ENCODE assay signal across 29 mouse cellular contexts in genomic region chr17:8961097-8961496, GRCm38 (mm10). TPM values are rescaled to one million over a fixed set of nuclear protein-coding genes. Genes with fewer than 3 reads are reported as not detected.
DNase-seq lines count a peak whose midpoint lies in the region; ATAC-seq and TF ChIP-seq lines count a peak whose summit lies in the region.
"Had no signal": no experiment of that assay in that cellular context is flagged by ENCODE, and none has a peak within 500 bp of the region (broad histone marks: within the 10 kb centered on the region; RNA-seq: fewer than 3 reads in every experiment).

No protein-coding gene starts in this region.

- H3K4me3 ChIP-seq in forebrain, embryonic 13.5 days, result no peak overlapping the region
- no peak overlapping the region for H3K4me3 ChIP-seq in forebrain, embryonic 10.5 days
- no peak overlapping the region for H3K4me3 ChIP-seq in midbrain, embryonic 14.5 days (replicated peaks; ENCODE audit: low read depth, low read length)
- H3K4me3 ChIP-seq in midbrain, embryonic 13.5 days (replicated peaks), result no peak overlapping the region
- H3K4me3 ChIP-seq in forebrain, embryonic 14.5 days (ENCODE audit: low read depth, low read length), result no peak overlapping the region
- H3K4me3 ChIP-seq in forebrain, embryonic 16.5 days (replicated peaks; ENCODE audit: low read length), result no peak overlapping the region
- H3K4me3 ChIP-seq in layer of hippocampus, adult 2 months, result no peak overlapping the region
- H3K4me3 ChIP-seq: embryonic facial prominence, embryonic 12.5 days; embryonic facial prominence, embryonic 15.5 days; heart, adult 2 months; heart, embryonic 10.5 days; heart, embryonic 13.5 days had no signal

- 57% methylated on average over 5 of the region's 5 CpGs for WGBS in forebrain, embryonic 13.5 days
- WGBS in forebrain, embryonic 10.5 days, result 95% methylated on average over 5 of the region's 5 CpGs
- WGBS in midbrain, embryonic 14.5 days, result 68% methylated on average over 5 of the region's 5 CpGs
- 72% methylated on average over 5 of the region's 5 CpGs for WGBS in midbrain, embryonic 13.5 days
- 42% methylated on average over 5 of the region's 5 CpGs for WGBS in forebrain, embryonic 14.5 days
- 33% methylated on average over 5 of the region's 5 CpGs for WGBS in forebrain, embryonic 16.5 days

- ATAC-seq in forebrain, embryonic 13.5 days, result peak; percentile 79
- ATAC-seq in midbrain, embryonic 14.5 days (ENCODE audit: low FRiP score, low TSS enrichment), result no peak
- ATAC-seq in midbrain, embryonic 13.5 days, result no peak
- peak; percentile 84 for ATAC-seq in forebrain, embryonic 14.5 days
- peak; percentile 64; the same call in 1 of the 2 replicates for ATAC-seq in forebrain, embryonic 16.5 days
- ATAC-seq: CD4-positive, CD25-positive, alpha-beta regulatory T cell, adult 4 months; hindbrain, postnatal 0 days; inflammation-experienced regulatory T-cells, adult 6 months had no signal

- no peak for TF ChIP-seq CTCF in layer of hippocampus, adult 2 months (conservative IDR thresholded peaks at IDR 0.05)

- peaks cover 14% of the 10 kb centered on the region for H3K36me3 ChIP-seq in forebrain, embryonic 13.5 days (ENCODE audit: poor library complexity, severe bottlenecking)
- no peaks in the 10 kb centered on the region for H3K36me3 ChIP-seq in forebrain, embryonic 10.5 days (replicated peaks)
- H3K36me3 ChIP-seq in midbrain, embryonic 14.5 days (ENCODE audit: control insufficient read depth, insufficient read depth, low read length), result peaks cover 25% of the 10 kb centered on the region
- peaks cover 32% of the 10 kb centered on the region for H3K36me3 ChIP-seq in midbrain, embryonic 13.5 days
- peaks cover 39% of the 10 kb centered on the region; the same call in 1 of the 2 replicates for H3K36me3 ChIP-seq in forebrain, embryonic 14.5 days (ENCODE audit: control insufficient read depth, insufficient read depth, low read length)
- H3K36me3 ChIP-seq in forebrain, embryonic 16.5 days (ENCODE audit: control insufficient read depth, insufficient read depth), result peaks cover 2% of the 10 kb centered on the region; the same call in 1 of the 2 replicates
- H3K36me3 ChIP-seq: embryonic facial prominence, embryonic 12.5 days; embryonic facial prominence, embryonic 15.5 days; heart, embryonic 10.5 days; heart, embryonic 13.5 days had no signal

- no peak for DNase-seq in forebrain, embryonic 10.5 days (ENCODE audit: extremely low spot score, low spot score)
- peak; percentile 24 for DNase-seq in midbrain, embryonic 14.5 days
- peak; percentile 83 for DNase-seq in forebrain, embryonic 14.5 days (ENCODE audit: low spot score)
- no peak for DNase-seq in layer of hippocampus, adult 2 months (ENCODE audit: low spot score in 2 of 2)
- no peak for DNase-seq in heart, postnatal 4 days
- DNase-seq: adrenal gland, adult 2 months; adrenal gland, postnatal 14 days; cerebellum, adult 11-12 months; cerebellum, adult 8-10 months; cerebellum, postnatal 10 days; cerebellum, postnatal 36 days; embryo, embryonic 11 days; gastrocnemius, postnatal 10 days; gastrocnemius, postnatal 36 days; heart, adult 2 months; heart, postnatal 14 days; kidney, adult 11 months had no signal

- no peak overlapping the region for H3K9ac ChIP-seq in forebrain, embryonic 13.5 days
- H3K9ac ChIP-seq in midbrain, embryonic 14.5 days (replicated peaks; ENCODE audit: low read length), result no peak overlapping the region
- no peak overlapping the region for H3K9ac ChIP-seq in midbrain, embryonic 13.5 days (replicated peaks)
- H3K9ac ChIP-seq in forebrain, embryonic 14.5 days (ENCODE audit: low read length), result no peak overlapping the region
- no peak overlapping the region for H3K9ac ChIP-seq in forebrain, embryonic 16.5 days (replicated peaks; ENCODE audit: low read depth, low read length)
- H3K9ac ChIP-seq: embryonic facial prominence, embryonic 12.5 days; embryonic facial prominence, embryonic 15.5 days; heart, embryonic 13.5 days; hindbrain, embryonic 14.5 days had no signal

- H3K4me1 ChIP-seq in forebrain, embryonic 13.5 days, result peaks cover 27% of the 10 kb centered on the region
- H3K4me1 ChIP-seq in forebrain, embryonic 10.5 days, result peaks cover 17% of the 10 kb centered on the region
- H3K4me1 ChIP-seq in midbrain, embryonic 14.5 days (ENCODE audit: control insufficient read depth, insufficient read depth, low read length), result peaks cover 9% of the 10 kb centered on the region; the same call in 1 of the 2 replicates
- H3K4me1 ChIP-seq in midbrain, embryonic 13.5 days (replicated peaks), result peaks cover 17% of the 10 kb centered on the region
- H3K4me1 ChIP-seq in forebrain, embryonic 14.5 days (ENCODE audit: control insufficient read depth, insufficient read depth, low read length), result peaks cover 14% of the 10 kb centered on the region; the same call in 1 of the 2 replicates
- peaks cover 10% of the 10 kb centered on the region for H3K4me1 ChIP-seq in forebrain, embryonic 16.5 days (replicated peaks; ENCODE audit: control insufficient read depth, insufficient read depth, low read length)
- H3K4me1 ChIP-seq: embryonic facial prominence, embryonic 12.5 days; embryonic facial prominence, embryonic 15.5 days; heart, embryonic 10.5 days had no signal

- no peaks in the 10 kb centered on the region for H3K9me3 ChIP-seq in forebrain, embryonic 13.5 days (replicated peaks)
- no peaks in the 10 kb centered on the region for H3K9me3 ChIP-seq in forebrain, embryonic 10.5 days
- H3K9me3 ChIP-seq in midbrain, embryonic 14.5 days (ENCODE audit: control insufficient read depth, low read length), result no peaks in the 10 kb centered on the region
- no peaks in the 10 kb centered on the region for H3K9me3 ChIP-seq in midbrain, embryonic 13.5 days
- H3K9me3 ChIP-seq in forebrain, embryonic 14.5 days (replicated peaks; ENCODE audit: control insufficient read depth, low read length), result no peaks in the 10 kb centered on the region
- H3K9me3 ChIP-seq in forebrain, embryonic 16.5 days (ENCODE audit: control insufficient read depth, low read length), result no peaks in the 10 kb centered on the region
- H3K9me3 ChIP-seq: embryonic facial prominence, embryonic 12.5 days; embryonic facial prominence, embryonic 15.5 days; heart, embryonic 10.5 days; heart, embryonic 13.5 days had no signal

- no peak overlapping the region for H3K4me2 ChIP-seq in forebrain, embryonic 13.5 days
- no peak overlapping the region for H3K4me2 ChIP-seq in midbrain, embryonic 14.5 days (ENCODE audit: low read length)
- no peak overlapping the region for H3K4me2 ChIP-seq in midbrain, embryonic 13.5 days (replicated peaks)
- H3K4me2 ChIP-seq in forebrain, embryonic 14.5 days (ENCODE audit: low read length), result no peak overlapping the region
- no peak overlapping the region for H3K4me2 ChIP-seq in forebrain, embryonic 16.5 days (ENCODE audit: low read length)
- H3K4me2 ChIP-seq: embryonic facial prominence, embryonic 12.5 days; embryonic facial prominence, embryonic 15.5 days; heart, embryonic 13.5 days; hindbrain, embryonic 14.5 days had no signal

- peak overlapping the region; percentile 46; the same call in 1 of the 2 replicates for H3K27ac ChIP-seq in forebrain, embryonic 13.5 days
- no peak overlapping the region for H3K27ac ChIP-seq in forebrain, embryonic 10.5 days
- no peak overlapping the region for H3K27ac ChIP-seq in midbrain, embryonic 14.5 days (replicated peaks; ENCODE audit: low read depth, low read length)
- no peak overlapping the region for H3K27ac ChIP-seq in midbrain, embryonic 13.5 days
- H3K27ac ChIP-seq in forebrain, embryonic 14.5 days (ENCODE audit: low read depth, low read length), result peak overlapping the region; percentile 46; the same call in 1 of the 2 replicates
- H3K27ac ChIP-seq in forebrain, embryonic 16.5 days (ENCODE audit: low read length), result no peak overlapping the region
- no peak overlapping the region for H3K27ac ChIP-seq in layer of hippocampus, adult 2 months
- H3K27ac ChIP-seq: embryonic facial prominence, embryonic 12.5 days; embryonic facial prominence, embryonic 15.5 days; heart, adult 2 months; heart, embryonic 10.5 days; heart, embryonic 13.5 days; hindbrain, embryonic 14.5 days; hindbrain, postnatal 0 days had no signal

- no peaks in the 10 kb centered on the region for H3K27me3 ChIP-seq in forebrain, embryonic 13.5 days
- H3K27me3 ChIP-seq in forebrain, embryonic 10.5 days (ENCODE audit: poor library complexity, severe bottlenecking), result no peaks in the 10 kb centered on the region
- H3K27me3 ChIP-seq in midbrain, embryonic 14.5 days (ENCODE audit: control insufficient read depth, insufficient read depth, low read length), result no peaks in the 10 kb centered on the region
- H3K27me3 ChIP-seq in midbrain, embryonic 13.5 days, result no peaks in the 10 kb centered on the region
- H3K27me3 ChIP-seq in forebrain, embryonic 14.5 days (replicated peaks; ENCODE audit: control insufficient read depth, insufficient read depth, low read length), result no peaks in the 10 kb centered on the region
- no peaks in the 10 kb centered on the region for H3K27me3 ChIP-seq in forebrain, embryonic 16.5 days (replicated peaks; ENCODE audit: control insufficient read depth, insufficient read depth, low read length)
- H3K27me3 ChIP-seq: embryonic facial prominence, embryonic 12.5 days; embryonic facial prominence, embryonic 15.5 days; heart, embryonic 13.5 days had no signal

RNA-seq across cellular contexts. Expression of gene 1700010I14Rik, which starts 27.0 kb away (rescaled TPM):
- polyA plus RNA-seq in forebrain, embryonic 13.5 days (2015; fragmentation: Nextera tagmentation; extraction: Ambion mirVana), result 2.1 and 2.4 TPM in 2 replicates
- 2.8 and 3.1 TPM in 2 replicates for polyA plus RNA-seq in forebrain, embryonic 10.5 days (2016; fragmentation: Nextera tagmentation; extraction: Ambion mirVana)
- 1.9 and 2.7 TPM in 2 replicates for polyA plus RNA-seq in midbrain, embryonic 14.5 days (2014; fragmentation: Nextera tagmentation; extraction: Ambion mirVana)
- polyA plus RNA-seq in midbrain, embryonic 13.5 days (2015; fragmentation: Nextera tagmentation; extraction: Ambion mirVana), result 2.7 and 3.1 TPM in 2 replicates
- polyA plus RNA-seq in forebrain, embryonic 14.5 days (2014; fragmentation: Nextera tagmentation; extraction: Ambion mirVana), result 1.0 and 1.4 TPM in 2 replicates
- polyA plus RNA-seq in forebrain, embryonic 16.5 days (2015; fragmentation: Nextera tagmentation; extraction: Ambion mirVana), result 1.2 and 1.5 TPM in 2 replicates
- 1 to 10 TPM; 1.7 to 2.0 TPM for total RNA-seq in layer of hippocampus, adult 2 months (2021)
- under 1 TPM in 1 of 2 experiments, not detected in 1; 0.36 TPM for total RNA-seq in heart, postnatal 4 days (2021)
- polyA plus RNA-seq: C2C12 had no signal

Comparison
In these comparisons a context has a peak if more than half of its experiments do, and no peak if none do; other contexts are left out.
1. H3K27ac ChIP-seq: peak in forebrain, embryonic 13.5 days (single experiment) and forebrain, embryonic 14.5 days (single experiment); none in forebrain, embryonic 10.5 days (single experiment), midbrain, embryonic 14.5 days (single experiment), midbrain, embryonic 13.5 days (single experiment), forebrain, embryonic 16.5 days (single experiment) and layer of hippocampus, adult 2 months (single experiment).
2. DNase-seq: peak in midbrain, embryonic 14.5 days (single experiment) and forebrain, embryonic 14.5 days (single experiment); none in forebrain, embryonic 10.5 days (single experiment), layer of hippocampus, adult 2 months (0 of 2) and heart, postnatal 4 days (single experiment).
3. ATAC-seq: peak in forebrain, embryonic 13.5 days (single experiment), forebrain, embryonic 14.5 days (single experiment) and forebrain, embryonic 16.5 days (single experiment); none in midbrain, embryonic 14.5 days (single experiment) and midbrain, embryonic 13.5 days (single experiment).